21 mouse cellular contexts compared by ENCODE assay signal in genomic region chr1:181335019-181335365, GRCm38 (mm10). TPM values are rescaled to one million over a fixed set of nuclear protein-coding genes. Genes with fewer than 3 reads are reported as not detected.
A peak's percentile ranks its signal among the peaks of the same experiment; 100 is the strongest.
DNase-seq lines count a peak whose midpoint lies in the region; ATAC-seq and TF ChIP-seq lines count a peak whose summit lies in the region.
"Had no signal": no experiment of that assay in that cellular context is flagged by ENCODE, and none has a peak within 500 bp of the region (broad histone marks: within the 10 kb centered on the region; RNA-seq: fewer than 3 reads in every experiment).

No protein-coding gene starts in this region.

- ATAC-seq in heart, embryonic 13.5 days (ENCODE audit: extremely low read depth, insufficient number of reproducible peaks, low FRiP score, low TSS enrichment): no peak
- peak; percentile 95 for ATAC-seq in liver, embryonic 12.5 days
- ATAC-seq: forebrain, embryonic 16.5 days; midbrain, embryonic 15.5 days had no signal

- peaks cover 6% of the 10 kb centered on the region; the same call in 1 of the 2 replicates for H3K9me3 ChIP-seq in heart, embryonic 13.5 days
- H3K9me3 ChIP-seq in liver, embryonic 12.5 days (replicated peaks): peaks cover 16% of the 10 kb centered on the region
- H3K9me3 ChIP-seq: embryonic facial prominence, embryonic 15.5 days; hindbrain, embryonic 15.5 days; midbrain, embryonic 15.5 days; neural tube, embryonic 12.5 days had no signal

- H3K4me2 ChIP-seq in heart, embryonic 13.5 days: peak overlapping the region; percentile 13; the same call in 1 of the 2 replicates
- H3K4me2 ChIP-seq in liver, embryonic 12.5 days: peak overlapping the region; percentile 56
- H3K4me2 ChIP-seq: embryonic facial prominence, embryonic 15.5 days; hindbrain, embryonic 15.5 days; midbrain, embryonic 15.5 days; neural tube, embryonic 12.5 days had no signal

- H3K27me3 ChIP-seq in heart, embryonic 13.5 days (replicated peaks): no peaks in the 10 kb centered on the region
- H3K27me3 ChIP-seq in thymus, adult 2 months (ENCODE audit: control insufficient read depth, insufficient read depth, low read length): no peaks in the 10 kb centered on the region
- no peaks in the 10 kb centered on the region; the same call in 1 of the 2 replicates for H3K27me3 ChIP-seq in liver, embryonic 12.5 days (replicated peaks)
- H3K27me3 ChIP-seq: embryonic facial prominence, embryonic 15.5 days; hindbrain, embryonic 15.5 days; midbrain, embryonic 15.5 days; neural tube, embryonic 12.5 days had no signal

- intact Hi-C loops in heart, postnatal 14 days (cut with DNase I): no loop called here

- H3K4me3 ChIP-seq in heart, embryonic 13.5 days: no peak overlapping the region
- H3K4me3 ChIP-seq in thymus, adult 2 months (ENCODE audit: control insufficient read depth, insufficient read depth, low read length): no peak overlapping the region; the same call in 1 of the 2 replicates
- peak overlapping the region; percentile 42 for H3K4me3 ChIP-seq in liver, embryonic 12.5 days
- H3K4me3 ChIP-seq: embryonic facial prominence, embryonic 15.5 days; hindbrain, embryonic 15.5 days; midbrain, embryonic 15.5 days; neural tube, embryonic 12.5 days had no signal

- TF ChIP-seq CTCF in thymus, adult 2 months (IDR thresholded peaks at IDR 0.05; ENCODE audit: borderline replicate concordance, control insufficient read depth, extremely low read depth, insufficient read depth, low read length, poor library complexity): no peak

- H3K4me1 ChIP-seq in heart, embryonic 13.5 days: peaks cover 13% of the 10 kb centered on the region
- H3K4me1 ChIP-seq in thymus, adult 2 months (replicated peaks; ENCODE audit: control insufficient read depth, insufficient read depth, low read length): peaks cover 39% of the 10 kb centered on the region
- peaks cover 68% of the 10 kb centered on the region for H3K4me1 ChIP-seq in liver, embryonic 12.5 days
- H3K4me1 ChIP-seq: hindbrain, embryonic 15.5 days; midbrain, embryonic 15.5 days; neural tube, embryonic 12.5 days had no signal

- 69% methylated on average over 5 of the region's 5 CpGs for WGBS in heart, embryonic 13.5 days
- 63% methylated on average over 5 of the region's 5 CpGs for WGBS in thymus, adult 2 months
- 40% methylated on average over 5 of the region's 5 CpGs for WGBS in liver, embryonic 12.5 days (ENCODE audit: insufficient replicate concordance)

- H3K36me3 ChIP-seq in heart, embryonic 13.5 days: no peaks in the 10 kb centered on the region
- H3K36me3 ChIP-seq in thymus, adult 2 months (ENCODE audit: control insufficient read depth, insufficient read depth, low read length): no peaks in the 10 kb centered on the region
- peaks cover 9% of the 10 kb centered on the region; the same call in 1 of the 2 replicates for H3K36me3 ChIP-seq in liver, embryonic 12.5 days
- H3K36me3 ChIP-seq: embryonic facial prominence, embryonic 15.5 days; hindbrain, embryonic 15.5 days; midbrain, embryonic 15.5 days; neural tube, embryonic 12.5 days had no signal

- no peak for TF ChIP-seq POLR2A in thymus, adult 2 months (IDR thresholded peaks at IDR 0.05; ENCODE audit: control insufficient read depth, extremely low read depth, insufficient read depth, low read length, poor library complexity)

- no peak for DNase-seq in heart, postnatal 14 days
- DNase-seq in thymus, adult 2 months: no peak
- no peak for DNase-seq in thymus, postnatal 10 days (ENCODE audit: low spot score in 2 of 2)
- no peak for DNase-seq in testis, postnatal 14 days (ENCODE audit: low spot score)
- DNase-seq in left cerebral cortex, adult 8-10 months (ENCODE audit: low spot score in 2 of 2): no peak
- no peak for DNase-seq in adipocyte (ENCODE audit: low spot score)
- DNase-seq: adrenal gland, adult 8-10 months; cerebellum, adult 18-20 months; kidney, adult 2 months; kidney, postnatal 4 days; lung, adult 18-20 months had no signal

- no peak overlapping the region for H3K9ac ChIP-seq in heart, embryonic 13.5 days
- H3K9ac ChIP-seq in liver, embryonic 12.5 days: peak overlapping the region; percentile 64
- H3K9ac ChIP-seq: embryonic facial prominence, embryonic 15.5 days; hindbrain, embryonic 15.5 days; midbrain, embryonic 15.5 days; neural tube, embryonic 12.5 days had no signal

- no peak overlapping the region for H3K27ac ChIP-seq in heart, embryonic 13.5 days (replicated peaks)
- H3K27ac ChIP-seq in thymus, adult 2 months (ENCODE audit: control insufficient read depth, insufficient read depth, low read length): peak overlapping the region; percentile 97
- H3K27ac ChIP-seq in liver, embryonic 12.5 days: peak overlapping the region; percentile 97
- H3K27ac ChIP-seq: embryonic facial prominence, embryonic 15.5 days; hindbrain, embryonic 15.5 days; macrophage; midbrain, embryonic 15.5 days; neural tube, embryonic 12.5 days had no signal

RNA-seq across cellular contexts. Expression of gene Cnih3, which starts 17.4 kb away (rescaled TPM):
- polyA plus RNA-seq in heart, embryonic 13.5 days (2015; fragmentation: Nextera tagmentation; extraction: Ambion mirVana): 0.39 and 0.51 TPM in 2 replicates
- not detected for total RNA-seq in heart, postnatal 14 days (2021)
- not detected in 2 replicates for polyA plus RNA-seq in thymus, adult 2 months (2012; rRNA removed)
- 0.05 TPM in 2 replicates for polyA plus RNA-seq in liver, embryonic 12.5 days (2016; fragmentation: Nextera tagmentation; extraction: Ambion mirVana)
- 10 to 100 TPM; 63.1 to 64.6 (median 64.1) TPM for total RNA-seq in left cerebral cortex, adult 8-10 months (2022)
- total RNA-seq: gastrocnemius, postnatal 25 days had no signal
- polyA plus RNA-seq: heart, embryonic 16.5 days; kidney, adult 2 months; macrophage had no signal
